In the genomic region with DNA sequence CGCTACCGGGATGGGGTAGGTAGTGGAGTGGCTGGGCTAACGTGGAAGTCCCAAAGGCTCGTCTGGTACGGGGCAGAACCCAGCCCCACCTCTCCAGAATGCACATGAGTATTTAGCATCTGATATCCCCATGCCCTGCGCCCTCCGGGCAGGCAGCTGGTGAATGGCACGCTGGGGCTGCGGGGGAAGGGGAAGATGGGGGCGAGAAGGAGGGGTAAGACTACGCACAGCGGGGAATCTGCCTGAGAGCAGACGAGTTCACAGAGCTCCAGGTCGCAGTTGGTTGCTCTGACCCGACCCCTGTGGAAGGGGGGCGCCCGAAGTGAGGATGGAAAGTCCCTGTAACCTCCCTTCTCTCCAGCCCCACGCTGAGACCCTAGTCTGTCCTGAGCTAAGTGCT, we compare ENCODE assay signal across 8 mouse cellular contexts. TPM values are rescaled to one million over a fixed set of nuclear protein-coding genes. Genes with fewer than 3 reads are reported as not detected.
A peak's percentile ranks its signal among the peaks of the same experiment; 100 is the strongest.
DNase-seq lines count a peak whose midpoint lies in the region; ATAC-seq and TF ChIP-seq lines count a peak whose summit lies in the region.

No protein-coding gene starts in this region.

- no peaks in the 10 kb centered on the region for H3K9me3 ChIP-seq in kidney, postnatal 0 days (replicated peaks; ENCODE audit: low read length)
- H3K9me3 ChIP-seq in embryonic facial prominence, embryonic 15.5 days (replicated peaks): no peaks in the 10 kb centered on the region
- no peaks in the 10 kb centered on the region for H3K9me3 ChIP-seq in liver, embryonic 11.5 days (ENCODE audit: control insufficient read depth, low read length)
- H3K9me3 ChIP-seq in stomach, embryonic 14.5 days (ENCODE audit: control insufficient read depth, low read depth, low read length): no peaks in the 10 kb centered on the region

- H3K4me1 ChIP-seq in kidney, postnatal 0 days (replicated peaks; ENCODE audit: insufficient read depth, low read length): peaks cover 17% of the 10 kb centered on the region
- peaks cover 20% of the 10 kb centered on the region for H3K4me1 ChIP-seq in embryonic facial prominence, embryonic 15.5 days
- H3K4me1 ChIP-seq in liver, embryonic 11.5 days (replicated peaks; ENCODE audit: control insufficient read depth, insufficient read depth, low read length): no peaks in the 10 kb centered on the region; the same call in 1 of the 2 replicates
- peaks cover 12% of the 10 kb centered on the region; the same call in 1 of the 2 replicates for H3K4me1 ChIP-seq in stomach, embryonic 14.5 days (ENCODE audit: control insufficient read depth, insufficient read depth, low read length)

- TF ChIP-seq CTCF in kidney, postnatal 0 days (IDR thresholded peaks at IDR 0.05; ENCODE audit: low read depth): no peak

- H3K27me3 ChIP-seq in kidney, postnatal 0 days (ENCODE audit: insufficient read depth, low read length): no peaks in the 10 kb centered on the region
- H3K27me3 ChIP-seq in embryonic facial prominence, embryonic 15.5 days: peaks cover 24% of the 10 kb centered on the region; the same call in 1 of the 2 replicates
- peaks cover 35% of the 10 kb centered on the region for H3K27me3 ChIP-seq in liver, embryonic 11.5 days (replicated peaks; ENCODE audit: control insufficient read depth, insufficient read depth, low read length)
- peaks cover 6% of the 10 kb centered on the region; the same call in 1 of the 2 replicates for H3K27me3 ChIP-seq in stomach, embryonic 14.5 days (ENCODE audit: control insufficient read depth, insufficient read depth, low read length)

- H3K9ac ChIP-seq in kidney, postnatal 0 days (ENCODE audit: low read depth, low read length): 0 out of 2 replicates have a peak overlapping the region, but pooled peaks have one; percentile 4
- peak overlapping the region; percentile 28; the same call in 1 of the 2 replicates for H3K9ac ChIP-seq in embryonic facial prominence, embryonic 15.5 days
- no peak overlapping the region for H3K9ac ChIP-seq in liver, embryonic 11.5 days (ENCODE audit: low read depth, low read length)
- H3K9ac ChIP-seq in stomach, embryonic 14.5 days (replicated peaks; ENCODE audit: low read depth, low read length): no peak overlapping the region

- peak overlapping the region; percentile 13 for H3K4me3 ChIP-seq in kidney, postnatal 0 days (replicated peaks; ENCODE audit: low read depth, low read length)
- H3K4me3 ChIP-seq in embryonic facial prominence, embryonic 15.5 days (replicated peaks): peak overlapping the region; percentile 29
- peak overlapping the region; percentile 21 for H3K4me3 ChIP-seq in liver, embryonic 11.5 days (ENCODE audit: low read depth, low read length)
- peak overlapping the region; percentile 16; the same call in 1 of the 2 replicates for H3K4me3 ChIP-seq in stomach, embryonic 14.5 days (ENCODE audit: low read depth, low read length)

- 4% methylated on average over 17 of the region's 18 CpGs for WGBS in kidney, postnatal 0 days
- under 1% methylated on average over 18 of the region's 18 CpGs for WGBS in embryonic facial prominence, embryonic 15.5 days
- WGBS in liver, embryonic 11.5 days: 2% methylated on average over 18 of the region's 18 CpGs
- WGBS in stomach, embryonic 14.5 days: 3% methylated on average over 18 of the region's 18 CpGs

- H3K4me2 ChIP-seq in kidney, postnatal 0 days (ENCODE audit: low read length): peak overlapping the region; percentile 56
- H3K4me2 ChIP-seq in embryonic facial prominence, embryonic 15.5 days (replicated peaks): peak overlapping the region; percentile 53
- peak overlapping the region; percentile 48 for H3K4me2 ChIP-seq in liver, embryonic 11.5 days
- peak overlapping the region; percentile 36 for H3K4me2 ChIP-seq in stomach, embryonic 14.5 days (replicated peaks; ENCODE audit: low read depth, low read length)

- peak; percentile 27 for DNase-seq in kidney, postnatal 0 days (ENCODE audit: low spot score)
- DNase-seq in kidney, postnatal 25 days: no peak
- DNase-seq in liver, embryonic 11.5 days (ENCODE audit: low spot score): no peak
- DNase-seq in left cerebral cortex, adult 11 months (ENCODE audit: low spot score): no peak
- DNase-seq in urinary bladder, adult 18-20 months (ENCODE audit: low spot score in 2 of 2): no peak

- no peak; the same call in 1 of the 2 replicates for ATAC-seq in kidney, postnatal 0 days (replicated peaks; ENCODE audit: low FRiP score, low read depth)
- no peak for ATAC-seq in embryonic facial prominence, embryonic 15.5 days (ENCODE audit: insufficient number of reproducible peaks, low FRiP score, low TSS enrichment, low read depth)
- ATAC-seq in liver, embryonic 11.5 days (replicated peaks; ENCODE audit: low FRiP score): no peak
- ATAC-seq in stomach, embryonic 14.5 days (ENCODE audit: insufficient number of reproducible peaks, insufficient read depth, low FRiP score, low read depth): no peak
- ATAC-seq in megakaryocyte progenitor cell, adult 5-6 weeks (replicated peaks; ENCODE audit: poor library complexity): no peak

- no peak overlapping the region for H3K27ac ChIP-seq in kidney, postnatal 0 days
- no peak overlapping the region for H3K27ac ChIP-seq in embryonic facial prominence, embryonic 15.5 days (replicated peaks)
- no peak overlapping the region for H3K27ac ChIP-seq in liver, embryonic 11.5 days (ENCODE audit: low read depth, low read length)
- no peak overlapping the region for H3K27ac ChIP-seq in stomach, embryonic 14.5 days (ENCODE audit: low read length)

- H3K36me3 ChIP-seq in kidney, postnatal 0 days (ENCODE audit: insufficient read depth, low read length): no peaks in the 10 kb centered on the region
- H3K36me3 ChIP-seq in embryonic facial prominence, embryonic 15.5 days: no peaks in the 10 kb centered on the region
- H3K36me3 ChIP-seq in liver, embryonic 11.5 days (ENCODE audit: control insufficient read depth, insufficient read depth, low read length): no peaks in the 10 kb centered on the region
- H3K36me3 ChIP-seq in stomach, embryonic 14.5 days (ENCODE audit: control insufficient read depth, insufficient read depth, low read length): no peaks in the 10 kb centered on the region

RNA-seq across cellular contexts. Expression of gene Cd72, which starts 1.0 kb away (rescaled TPM):
- 2.9 and 5.0 TPM in 2 replicates for polyA plus RNA-seq in kidney, postnatal 0 days (2015; fragmentation: Nextera tagmentation; extraction: Ambion mirVana)
- polyA plus RNA-seq in embryonic facial prominence, embryonic 15.5 days (2015; fragmentation: Nextera tagmentation; extraction: Ambion mirVana): 3.1 and 3.8 TPM in 2 replicates
- 1.2 and 1.3 TPM in 2 replicates for polyA plus RNA-seq in liver, embryonic 11.5 days (2014; fragmentation: Nextera tagmentation; extraction: Ambion mirVana)
- polyA plus RNA-seq in stomach, embryonic 14.5 days (2014; fragmentation: Nextera tagmentation; extraction: Ambion mirVana): 5.5 and 5.6 TPM in 2 replicates
- total RNA-seq in megakaryocyte progenitor cell, adult 5-6 weeks (2015): 2.2 and 6.3 TPM in 2 replicates
- total RNA-seq in megakaryocyte progenitor cell, adult 5-6 weeks (2017): 8.2 and 8.7 TPM in 2 replicates

RNA-seq across cellular contexts. Expression of gene Tesk1, which starts 11.7 kb away (rescaled TPM):
- 7.8 and 9.1 TPM in 2 replicates for polyA plus RNA-seq in kidney, postnatal 0 days (2015; fragmentation: Nextera tagmentation; extraction: Ambion mirVana)
- 9.2 and 9.3 TPM in 2 replicates for polyA plus RNA-seq in embryonic facial prominence, embryonic 15.5 days (2015; fragmentation: Nextera tagmentation; extraction: Ambion mirVana)
- 4.3 TPM in 2 replicates for polyA plus RNA-seq in liver, embryonic 11.5 days (2014; fragmentation: Nextera tagmentation; extraction: Ambion mirVana)
- polyA plus RNA-seq in stomach, embryonic 14.5 days (2014; fragmentation: Nextera tagmentation; extraction: Ambion mirVana): 5.4 and 7.1 TPM in 2 replicates
- 5.2 and 6.3 TPM in 2 replicates for total RNA-seq in megakaryocyte progenitor cell, adult 5-6 weeks (2015)
- total RNA-seq in megakaryocyte progenitor cell, adult 5-6 weeks (2017): 5.7 and 5.9 TPM in 2 replicates

RNA-seq across cellular contexts. Expression of gene Fam166b, which starts 24.5 kb away (rescaled TPM):
- polyA plus RNA-seq in kidney, postnatal 0 days (2015; fragmentation: Nextera tagmentation; extraction: Ambion mirVana): 0.33 and 0.59 TPM in 2 replicates
- polyA plus RNA-seq in embryonic facial prominence, embryonic 15.5 days (2015; fragmentation: Nextera tagmentation; extraction: Ambion mirVana): 0.41 and 0.44 TPM in 2 replicates
- not detected in 2 replicates for polyA plus RNA-seq in liver, embryonic 11.5 days (2014; fragmentation: Nextera tagmentation; extraction: Ambion mirVana)
- polyA plus RNA-seq in stomach, embryonic 14.5 days (2014; fragmentation: Nextera tagmentation; extraction: Ambion mirVana): 0.22 and 0.25 TPM in 2 replicates
- total RNA-seq in megakaryocyte progenitor cell, adult 5-6 weeks (2015): not detected in 2 replicates
- not detected in 2 replicates for total RNA-seq in megakaryocyte progenitor cell, adult 5-6 weeks (2017)

RNA-seq across cellular contexts. Expression of gene Sit1, which starts 30.1 kb away (rescaled TPM):
- not detected in 2 replicates for polyA plus RNA-seq in kidney, postnatal 0 days (2015; fragmentation: Nextera tagmentation; extraction: Ambion mirVana)
- polyA plus RNA-seq in embryonic facial prominence, embryonic 15.5 days (2015; fragmentation: Nextera tagmentation; extraction: Ambion mirVana): not detected in 2 replicates
- not detected in 2 replicates for polyA plus RNA-seq in liver, embryonic 11.5 days (2014; fragmentation: Nextera tagmentation; extraction: Ambion mirVana)
- polyA plus RNA-seq in stomach, embryonic 14.5 days (2014; fragmentation: Nextera tagmentation; extraction: Ambion mirVana): not detected in 2 replicates
- not detected in 2 replicates for total RNA-seq in megakaryocyte progenitor cell, adult 5-6 weeks (2015)
- not detected in 2 replicates for total RNA-seq in megakaryocyte progenitor cell, adult 5-6 weeks (2017)

RNA-seq across cellular contexts. Expression of gene Ccdc107, which starts 39.3 kb away (rescaled TPM):
- polyA plus RNA-seq in kidney, postnatal 0 days (2015; fragmentation: Nextera tagmentation; extraction: Ambion mirVana): 104 and 107 TPM in 2 replicates
- polyA plus RNA-seq in embryonic facial prominence, embryonic 15.5 days (2015; fragmentation: Nextera tagmentation; extraction: Ambion mirVana): 71.7 and 81.0 TPM in 2 replicates
- polyA plus RNA-seq in liver, embryonic 11.5 days (2014; fragmentation: Nextera tagmentation; extraction: Ambion mirVana): 60.3 and 60.5 TPM in 2 replicates
- polyA plus RNA-seq in stomach, embryonic 14.5 days (2014; fragmentation: Nextera tagmentation; extraction: Ambion mirVana): 130 and 132 TPM in 2 replicates
- 34.5 and 43.0 TPM in 2 replicates for total RNA-seq in megakaryocyte progenitor cell, adult 5-6 weeks (2015)
- total RNA-seq in megakaryocyte progenitor cell, adult 5-6 weeks (2017): 49.6 and 53.9 TPM in 2 replicates

Comparison
In these comparisons a context has a peak if more than half of its experiments do, and no peak if none do; other contexts are left out.
1. H3K9ac ChIP-seq: peak in kidney, postnatal 0 days (single experiment) and embryonic facial prominence, embryonic 15.5 days (single experiment); none in liver, embryonic 11.5 days (single experiment) and stomach, embryonic 14.5 days (single experiment).
2. Peak in every context shown above with its lines, with median percentiles within 50 percentile points of each other: H3K4me2 ChIP-seq and H3K4me3 ChIP-seq.